Mouse (Mus musculus): ENCODE measurements at regions not wholly inside any gene's neighbourhood (a gene's known extent, or its start where the extent isn't known, plus 50 kb on each side); places are given as distances from the start of the nearest gene placed in this dataset.

DNA sequence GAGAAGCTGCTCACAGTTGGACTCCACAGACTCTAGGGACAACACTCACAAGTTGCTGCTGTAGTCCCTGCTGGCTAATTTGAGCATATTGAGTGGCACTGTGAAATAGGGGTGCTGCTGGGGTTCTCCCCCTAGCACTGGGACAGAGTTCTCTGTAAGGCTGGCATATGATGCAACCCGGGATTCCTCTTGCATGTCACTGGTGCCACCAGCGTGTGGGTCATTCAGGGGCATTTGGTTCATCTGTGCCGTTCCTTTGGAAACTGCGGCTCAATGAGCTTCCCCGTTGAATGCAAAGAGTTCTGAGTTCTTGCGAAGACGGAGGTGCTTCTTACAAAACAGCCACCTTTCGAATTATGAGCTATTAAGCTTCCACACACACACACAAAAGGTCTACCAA is 486.6 kb upstream of the Gm19410 start:
- no peaks in the 10 kb centered on the region for H3K27me3 ChIP-seq (ENCODE audit: low read depth, poor library complexity, severe bottlenecking)
- no peak overlapping the region for H3K4me3 ChIP-seq
- 94% methylated on average over 8 of the region's 8 CpGs for WGBS
- no peak overlapping the region for H3K27ac ChIP-seq
- H3K9me3 ChIP-seq (replicated peaks) = no peaks in the 10 kb centered on the region
- no peak for DNase-seq (ENCODE audit: low spot score)
- peaks cover 10% of the 10 kb centered on the region for H3K4me1 ChIP-seq
- H3K36me3 ChIP-seq = no peaks in the 10 kb centered on the region

GRCm38 (mm10) chr8:35280741-35281140 is 484.8 kb upstream of the Gm19410 start:
- H3K27ac ChIP-seq = no peak overlapping the region
- no peaks in the 10 kb centered on the region for H3K9me3 ChIP-seq (replicated peaks)
- peaks cover 10% of the 10 kb centered on the region for H3K4me1 ChIP-seq
- no peaks in the 10 kb centered on the region for H3K36me3 ChIP-seq
- H3K27me3 ChIP-seq (ENCODE audit: low read depth, poor library complexity, severe bottlenecking) = no peaks in the 10 kb centered on the region
- no peak overlapping the region for H3K4me3 ChIP-seq
- 91% methylated on average over 6 of the region's 6 CpGs for WGBS
- DNase-seq (ENCODE audit: low spot score) = no peak

DNA sequence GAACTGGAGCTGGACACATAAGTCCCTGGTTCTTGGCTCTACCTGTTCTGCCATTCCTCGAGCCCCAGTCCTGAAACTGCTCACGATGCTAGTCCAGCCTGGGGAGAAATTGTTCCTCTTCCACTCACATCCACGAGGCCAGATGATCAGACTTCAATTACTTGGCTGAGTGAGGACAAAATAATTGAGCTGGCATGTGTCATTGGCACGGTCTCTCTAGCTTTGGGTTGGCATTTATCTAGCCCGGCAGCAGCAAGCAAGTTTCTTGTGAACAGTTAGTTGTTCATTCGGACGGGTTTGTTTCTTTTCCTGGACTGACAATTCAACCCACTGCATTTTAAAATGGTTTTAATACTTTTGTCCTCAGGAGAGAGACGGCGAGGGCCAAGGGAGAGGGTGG is 482.2 kb upstream of the Gm19410 start:
- Histone ChIP-seq H3K4me1 (no peaks in the 10 kb centered on the region), H3K9me3 (replicated peaks) (no peaks in the 10 kb centered on the region), H3K4me3 (no peak overlapping the region), H3K27me3 (ENCODE audit: low read depth, poor library complexity, severe bottlenecking) (no peaks in the 10 kb centered on the region), H3K27ac (no peak overlapping the region), H3K36me3 (no peaks in the 10 kb centered on the region)
- DNase-seq (ENCODE audit: low spot score) = no peak
- WGBS = 90% methylated on average over 9 of the region's 9 CpGs

DNA sequence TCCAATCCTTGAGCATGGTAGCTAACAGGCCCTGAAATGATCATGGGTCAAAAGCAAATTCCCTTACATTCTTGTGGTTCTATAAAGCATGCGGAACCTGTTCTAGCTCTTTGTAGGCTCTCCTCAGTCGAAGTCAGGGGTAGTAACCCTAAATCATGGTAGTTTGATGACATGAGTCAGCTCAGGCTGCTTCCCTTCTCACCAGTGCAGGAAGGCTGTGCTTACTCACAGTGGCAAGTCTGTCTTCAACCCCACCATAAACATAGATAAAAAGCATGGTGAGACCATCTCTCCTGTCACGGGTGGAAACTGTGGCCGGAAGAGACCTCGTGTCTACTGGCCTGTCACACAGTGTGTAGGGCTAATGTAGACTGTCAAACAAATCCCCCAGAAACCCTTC is 476.6 kb upstream of the Gm19410 start:
- Histone ChIP-seq H3K27ac (peak overlapping the region; percentile 9; the same call in 1 of the 2 replicates), H3K4me1 (no peaks in the 10 kb centered on the region; the same call in 1 of the 2 replicates), H3K27me3 (ENCODE audit: low read depth, poor library complexity, severe bottlenecking) (no peaks in the 10 kb centered on the region), H3K9me3 (replicated peaks) (no peaks in the 10 kb centered on the region), H3K4me3 (no peak overlapping the region), H3K36me3 (no peaks in the 10 kb centered on the region)
- DNase-seq (ENCODE audit: low spot score) = no peak
- WGBS = 85% methylated on average over 5 of the region's 5 CpGs

DNA sequence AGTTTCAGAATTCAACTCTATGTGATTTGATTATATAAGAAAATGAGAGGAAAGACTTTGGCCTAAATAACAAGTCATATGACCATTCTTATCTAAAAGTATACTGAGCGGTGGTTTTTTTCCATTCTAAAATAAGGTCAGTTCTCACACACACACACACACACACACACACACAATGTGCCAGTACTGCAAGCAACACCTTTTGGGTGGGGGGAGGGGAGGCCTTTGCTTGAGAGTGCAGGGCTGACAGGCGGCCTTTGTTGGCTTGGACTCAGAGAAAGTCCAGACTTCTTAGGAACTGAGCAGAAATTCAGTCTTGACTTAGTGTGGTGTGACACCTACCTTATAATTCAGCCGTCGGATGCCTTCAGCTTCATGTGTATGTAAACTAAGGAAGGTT is 475.6 kb upstream of the Gm19410 start:
- H3K27me3 ChIP-seq (ENCODE audit: low read depth, poor library complexity, severe bottlenecking) = no peaks in the 10 kb centered on the region
- H3K4me3 ChIP-seq = no peak overlapping the region
- no peak for DNase-seq (ENCODE audit: low spot score)
- no peaks in the 10 kb centered on the region; the same call in 1 of the 2 replicates for H3K4me1 ChIP-seq
- H3K36me3 ChIP-seq = no peaks in the 10 kb centered on the region
- WGBS = 84% methylated on average over 4 of the region's 4 CpGs
- 0 out of 2 replicates have a peak overlapping the region, but pooled peaks have one; percentile 25 for H3K27ac ChIP-seq
- no peaks in the 10 kb centered on the region for H3K9me3 ChIP-seq (replicated peaks)

- 85% methylated on average over 14 of the region's 14 CpGs for WGBS
- Histone ChIP-seq H3K36me3 (no peaks in the 10 kb centered on the region), H3K27me3 (ENCODE audit: low read depth, poor library complexity, severe bottlenecking) (no peaks in the 10 kb centered on the region), H3K4me1 (no peaks in the 10 kb centered on the region; the same call in 1 of the 2 replicates), H3K4me3 (no peak overlapping the region), H3K27ac (no peak overlapping the region), H3K9me3 (replicated peaks) (no peaks in the 10 kb centered on the region)
- no peak for DNase-seq (ENCODE audit: low spot score)
These were observed 472.0 kb upstream of the Gm19410 start for GRCm38 (mm10) chr8:35293437-35294126.

GRCm38 (mm10) chr8:35296936-35297335 is 468.7 kb upstream of the Gm19410 start:
- 92% methylated on average over 6 of the region's 6 CpGs for WGBS
- no peaks in the 10 kb centered on the region for H3K9me3 ChIP-seq (replicated peaks)
- no peak overlapping the region for H3K4me3 ChIP-seq
- H3K4me1 ChIP-seq = no peaks in the 10 kb centered on the region
- DNase-seq (ENCODE audit: low spot score) = no peak
- no peak overlapping the region for H3K27ac ChIP-seq
- no peaks in the 10 kb centered on the region for H3K27me3 ChIP-seq (ENCODE audit: low read depth, poor library complexity, severe bottlenecking)
- no peaks in the 10 kb centered on the region for H3K36me3 ChIP-seq

GRCm38 (mm10) chr8:35299088-35299487 is 466.5 kb upstream of the Gm19410 start:
- no peaks in the 10 kb centered on the region for H3K27me3 ChIP-seq (ENCODE audit: low read depth, poor library complexity, severe bottlenecking)
- no peak for DNase-seq (ENCODE audit: low spot score)
- H3K4me3 ChIP-seq = no peak overlapping the region
- 93% methylated on average over 9 of the region's 9 CpGs for WGBS
- no peaks in the 10 kb centered on the region for H3K36me3 ChIP-seq
- H3K27ac ChIP-seq = no peak overlapping the region
- H3K9me3 ChIP-seq (replicated peaks) = no peaks in the 10 kb centered on the region
- H3K4me1 ChIP-seq = no peaks in the 10 kb centered on the region

- 78% methylated on average over 3 of the region's 3 CpGs for WGBS
- Histone ChIP-seq H3K9me3 (replicated peaks) (no peaks in the 10 kb centered on the region), H3K4me1 (no peaks in the 10 kb centered on the region), H3K27ac (no peak overlapping the region), H3K27me3 (ENCODE audit: low read depth, poor library complexity, severe bottlenecking) (no peaks in the 10 kb centered on the region), H3K4me3 (no peak overlapping the region), H3K36me3 (no peaks in the 10 kb centered on the region)
- DNase-seq (ENCODE audit: low spot score) = no peak
These were observed 465.2 kb upstream of the Gm19410 start for GRCm38 (mm10) chr8:35300359-35300758.

DNA sequence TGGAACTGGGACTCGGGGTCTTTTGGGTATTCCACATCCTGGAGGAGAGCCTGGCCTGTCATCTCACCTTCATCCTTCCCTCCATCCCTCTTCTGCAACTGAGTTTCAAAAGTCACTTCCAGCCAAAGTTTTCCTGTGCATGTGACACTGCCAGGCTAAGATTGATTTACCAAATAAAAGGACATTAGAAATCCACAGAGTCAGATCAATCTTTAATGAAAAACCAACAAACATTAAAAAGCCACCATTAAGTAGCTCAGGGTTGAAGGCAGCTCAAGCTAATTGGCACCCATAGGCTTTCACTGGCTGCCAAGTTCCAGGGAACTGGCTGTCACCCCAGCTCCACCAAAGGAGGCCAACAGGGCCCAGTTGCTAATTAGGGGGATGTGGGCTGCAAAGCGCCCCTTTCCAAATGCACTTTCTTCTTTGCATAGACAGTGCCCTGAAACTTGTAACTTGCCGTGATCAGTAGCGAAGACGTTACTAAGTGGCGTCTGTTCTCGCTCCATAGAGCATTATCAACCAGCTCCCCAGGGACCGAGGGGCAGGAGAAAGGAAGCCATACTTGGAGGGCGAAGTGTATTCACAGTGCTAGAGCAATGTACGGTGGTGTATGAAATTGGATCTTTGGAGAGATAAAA is 464.6 kb upstream of the Gm19410 start:
- Histone ChIP-seq H3K27me3 (ENCODE audit: low read depth, poor library complexity, severe bottlenecking) (no peaks in the 10 kb centered on the region), H3K4me3 (no peak overlapping the region), H3K36me3 (no peaks in the 10 kb centered on the region), H3K27ac (no peak overlapping the region), H3K9me3 (replicated peaks) (no peaks in the 10 kb centered on the region), H3K4me1 (no peaks in the 10 kb centered on the region)
- 83% methylated on average over 10 of the region's 10 CpGs for WGBS
- DNase-seq (ENCODE audit: low spot score) = no peak

GRCm38 (mm10) chr8:35302856-35303255 is 462.7 kb upstream of the Gm19410 start:
- 94% methylated on average over 7 of the region's 7 CpGs for WGBS
- Histone ChIP-seq H3K27ac (no peak overlapping the region), H3K9me3 (replicated peaks) (no peaks in the 10 kb centered on the region), H3K36me3 (no peaks in the 10 kb centered on the region), H3K27me3 (ENCODE audit: low read depth, poor library complexity, severe bottlenecking) (no peaks in the 10 kb centered on the region), H3K4me1 (no peaks in the 10 kb centered on the region), H3K4me3 (no peak overlapping the region)
- no peak for DNase-seq (ENCODE audit: low spot score)

GRCm38 (mm10) chr8:35321270-35321865 is 444.2 kb upstream of the Gm19410 start:
- Histone ChIP-seq H3K4me1 (no peaks in the 10 kb centered on the region), H3K36me3 (no peaks in the 10 kb centered on the region), H3K27ac (no peak overlapping the region), H3K27me3 (ENCODE audit: low read depth, poor library complexity, severe bottlenecking) (no peaks in the 10 kb centered on the region), H3K4me3 (no peak overlapping the region), H3K9me3 (replicated peaks) (no peaks in the 10 kb centered on the region)
- WGBS = 87% methylated on average over 10 of the region's 10 CpGs
- DNase-seq (ENCODE audit: low spot score) = no peak

DNA sequence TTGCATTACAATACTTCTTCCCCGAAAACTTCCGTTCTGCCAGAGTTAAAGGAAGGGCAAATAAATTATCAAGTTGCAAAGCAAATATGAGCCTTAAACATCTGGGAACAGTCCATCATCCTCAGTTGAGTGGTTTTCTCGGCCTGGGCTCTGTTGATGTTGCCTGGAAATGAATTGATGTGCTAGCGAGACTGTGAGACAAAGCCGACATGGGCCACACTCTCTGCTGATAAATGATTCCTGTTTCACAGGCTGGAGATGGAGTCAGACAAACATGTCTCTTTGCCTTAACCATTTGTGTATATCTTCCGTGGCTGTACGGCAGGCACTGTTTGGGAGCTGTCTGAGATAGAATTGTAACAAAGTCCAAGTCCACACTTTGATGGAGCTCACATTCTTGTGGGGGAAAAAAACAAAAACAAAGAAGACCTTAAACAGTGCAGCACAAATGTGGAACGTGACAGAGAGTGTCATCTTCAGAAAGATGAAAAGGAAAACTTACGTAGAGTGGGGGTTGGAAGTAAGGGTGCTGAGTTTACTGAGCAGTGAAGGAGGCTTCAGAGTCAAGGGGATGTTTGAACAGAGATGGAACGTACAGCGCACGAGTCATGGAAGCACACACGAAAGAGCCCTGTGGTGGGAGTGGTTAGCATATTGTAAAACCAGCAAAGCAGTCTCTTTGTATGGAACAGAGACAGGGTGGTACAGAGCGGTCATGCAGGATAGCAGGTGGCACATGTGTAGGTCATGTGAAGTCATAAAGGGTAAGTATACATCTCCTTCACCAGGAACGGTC is 442.2 kb upstream of the Gm19410 start:
- Histone ChIP-seq H3K27me3 (ENCODE audit: low read depth, poor library complexity, severe bottlenecking) (no peaks in the 10 kb centered on the region), H3K4me3 (no peak overlapping the region), H3K27ac (no peak overlapping the region), H3K4me1 (no peaks in the 10 kb centered on the region), H3K9me3 (replicated peaks) (no peaks in the 10 kb centered on the region), H3K36me3 (no peaks in the 10 kb centered on the region)
- WGBS = 82% methylated on average over 15 of the region's 15 CpGs
- no peak for DNase-seq (ENCODE audit: low spot score)
